Mouse (Mus musculus) thymus, adult 2 months (tissue): ENCODE measurements around the gene Gnas. TPM values are rescaled to one million over a fixed set of nuclear protein-coding genes. Genes with fewer than 3 reads are reported as not detected.

Source experiments
- DNase-seq: peaks from one replicate; pipeline ENCODE4 v3.0.0; 2021
- H3K27ac ChIP-seq: fragments of 200-500 bp; 2 replicates; pipeline ENCODE4 v1.5.1; 2012; ENCODE audit warnings: low read length, control low read depth; ENCODE audit not compliant: control insufficient read depth, insufficient read depth
- H3K27me3 ChIP-seq: fragments of 200-500 bp; 2 replicates; pipeline ENCODE4 v1.6.1; 2012; ENCODE audit warnings: mild to moderate bottlenecking, low read length, moderate library complexity, mixed read lengths; ENCODE audit not compliant: control insufficient read depth, insufficient read depth
- H3K36me3 ChIP-seq: fragments of 200-500 bp; 2 replicates; pipeline ENCODE4 v1.6.1; 2012; ENCODE audit warnings: mild to moderate bottlenecking, low read length, moderate library complexity; ENCODE audit not compliant: control insufficient read depth, insufficient read depth
- H3K4me1 ChIP-seq: fragments of 200-500 bp; replicated peaks from 2 replicates; pipeline ENCODE4 v1.6.1; 2012; ENCODE audit warnings: low read length; ENCODE audit not compliant: control insufficient read depth, insufficient read depth
- H3K4me3 ChIP-seq: fragments of 200-500 bp; 2 replicates; pipeline ENCODE4 v1.5.1; 2012; ENCODE audit warnings: mild to moderate bottlenecking, low read length, control low read depth, moderate library complexity; ENCODE audit not compliant: control insufficient read depth, insufficient read depth
- CTCF ChIP-seq: fragments of 200-500 bp; IDR thresholded peaks from 2 replicates; pipeline ENCODE4 v1.5.1; 2012; ENCODE audit warnings: mild to moderate bottlenecking, control low read depth, low read length, moderate library complexity, borderline replicate concordance; ENCODE audit not compliant: control insufficient read depth, poor library complexity, insufficient read depth; ENCODE audit errors: extremely low read depth
- POLR2A ChIP-seq: fragments of 200-500 bp; IDR thresholded peaks from 2 replicates; pipeline ENCODE4 v1.6.1; 2012; ENCODE audit warnings: mild to moderate bottlenecking, low read length, control low read depth, moderate library complexity; ENCODE audit not compliant: control insufficient read depth, poor library complexity, insufficient read depth; ENCODE audit errors: extremely low read depth
- WGBS: fragments of 180-500 bp; shearing (Covaris S2); methylation state at CpG from one replicate; pipeline ENCODE4 v1.1.7; 2018; 5-methylcytosine and 5-hydroxymethylcytosine counted together
- polyA plus RNA-seq: library from polyadenylated mRNA; depleted of rRNA; stranded (reverse); fragments of >200 nt; gene quantifications from 2 replicates; pipeline ENCODE4 v1.2.3, GENCODE M21; 2012; rRNA removed

Gnas gene
- polyA plus RNA-seq, 1 experiment: 681 TPM

GRCm38 (mm10) chr2:174391936-174392335, 107.8 kb downstream of the Gnas start:
- Histone ChIP-seq H3K36me3 (no peaks in the 10 kb centered on the region), H3K4me3 (no peak overlapping the region), H3K27me3 (no peaks in the 10 kb centered on the region), H3K4me1 (no peaks in the 10 kb centered on the region), H3K27ac (no peak overlapping the region)
- WGBS: 97% methylated on average over 3 of the region's 3 CpGs
- DNase-seq: no peak
- TF ChIP-seq CTCF (no peak), POLR2A (no peak)

- 85% methylated on average over 9 of the region's 9 CpGs for WGBS
- no peak overlapping the region for H3K27ac ChIP-seq
- no peak overlapping the region for H3K4me3 ChIP-seq
- no peaks in the 10 kb centered on the region for H3K27me3 ChIP-seq
- no peaks in the 10 kb centered on the region for H3K36me3 ChIP-seq
- TF ChIP-seq CTCF: no peak
- no peak for TF ChIP-seq POLR2A
- no peaks in the 10 kb centered on the region for H3K4me1 ChIP-seq
- DNase-seq: no peak
Measured at GRCm38 (mm10) chr2:174392554-174392953, 108.4 kb downstream of the Gnas start.

GRCm38 (mm10) chr2:174393383-174393782, 109.3 kb downstream of the Gnas start:
- Histone ChIP-seq H3K4me1 (no peaks in the 10 kb centered on the region), H3K36me3 (no peaks in the 10 kb centered on the region), H3K4me3 (no peak overlapping the region), H3K27me3 (no peaks in the 10 kb centered on the region), H3K27ac (no peak overlapping the region)
- TF ChIP-seq POLR2A: no peak; the same call in 1 of the 2 replicates
- no peak for TF ChIP-seq CTCF
- no peak for DNase-seq
- 80% methylated on average over 5 of the region's 5 CpGs for WGBS

Other genes starting within 250 kb of the Gnas start
- 70.4 and 77.5 TPM in 2 replicates for gene Stx16, start 208.0 kb upstream of the Gnas start, polyA plus RNA-seq
- gene Npepl1, start 174.0 kb upstream of the Gnas start, polyA plus RNA-seq: 136 and 146 TPM in 2 replicates
- 0.07 and 0.14 TPM in 2 replicates for gene Gm20721, start 62.4 kb downstream of the Gnas start, polyA plus RNA-seq
- gene Nelfcd, start 131.5 kb downstream of the Gnas start, polyA plus RNA-seq: 99.3 and 107 TPM in 2 replicates
- gene Ctsz, start 154.7 kb downstream of the Gnas start, polyA plus RNA-seq: 252 and 284 TPM in 2 replicates
- 0.48 and 1.6 TPM in 2 replicates for gene Tubb1, start 166.4 kb downstream of the Gnas start, polyA plus RNA-seq
- 273 and 315 TPM in 2 replicates for gene Atp5e, start 179.8 kb downstream of the Gnas start, polyA plus RNA-seq
- gene Prelid3b, start 188.8 kb downstream of the Gnas start, polyA plus RNA-seq: 62.8 and 67.4 TPM in 2 replicates